Mouse (Mus musculus) layer of hippocampus, postnatal 14 days (tissue): Measurements from ENCODE around the gene Zfp94. TPM values are rescaled to one million over a fixed set of nuclear protein-coding genes. Genes with fewer than 3 reads are reported as not detected.

Experiments
- DNase-seq, 2 experiments: peaks; one replicate each; pipeline ENCODE4 v3.0.0; 2021 to 2022; ENCODE audit warnings: low spot score in 2 of 2, mixed read lengths in 1 of 2
- long read RNA-seq, 2 experiments: library from polyadenylated mRNA; stranded (forward); transcript quantifications; one replicate each; pipeline ENCODE4 v2.0.0; 2021
- total RNA-seq, 2 experiments: library from RNA; stranded (reverse); gene quantifications; 2 replicates each; pipeline ENCODE4 v1.2.3; 2021

Gene Zfp94
- total RNA-seq = 10 to 100 TPM; 13.3 to 13.9 TPM
- long read RNA-seq, experiment 1, partial matches to known transcripts = 4 of 10 reads
- long read RNA-seq, experiment 1, other reads (novel, unspliced or antisense) = 5 of 10 reads
- long read RNA-seq, experiment 2, partial matches to known transcripts = 3 of 18 reads
- long read RNA-seq, experiment 2, other reads (novel, unspliced or antisense) = 13 of 18 reads

GRCm38 (mm10) chr7:24316567-24317092 is at the start of gene Zfp94:
Zfp94 (minus strand) TSS chr7:24316666.
- DNase-seq = peak; percentile 95 to 99

GRCm38 (mm10) chr7:24365258-24366014 is 49.0 kb upstream of the Zfp94 start:
- no peak for DNase-seq

- peak; percentile 86 to 90 for DNase-seq
Observed at GRCm38 (mm10) chr7:24364827-24365226, 48.4 kb upstream of the Zfp94 start.

GRCm38 (mm10) chr7:24363228-24363627 is 46.8 kb upstream of the Zfp94 start:
- peak in 1 of 2 experiments; percentile 24 for DNase-seq

GRCm38 (mm10) chr7:24361001-24361400 is 44.5 kb upstream of the Zfp94 start:
- DNase-seq = no peak

GRCm38 (mm10) chr7:24359269-24359668 is 42.8 kb upstream of the Zfp94 start:
- DNase-seq = no peak

GRCm38 (mm10) chr7:24357899-24358298 is 41.4 kb upstream of the Zfp94 start:
- DNase-seq = no peak

GRCm38 (mm10) chr7:24356081-24356480 is 39.6 kb upstream of the Zfp94 start:
- no peak for DNase-seq

GRCm38 (mm10) chr7:24355646-24356045 is 39.2 kb upstream of the Zfp94 start:
- DNase-seq = no peak

GRCm38 (mm10) chr7:24348896-24349295 is 32.4 kb upstream of the Zfp94 start, which contains the start of gene Lypd5:
Lypd5 (plus strand) TSS chr7:24349196.
- DNase-seq = no peak

- no peak for DNase-seq
Observed at GRCm38 (mm10) chr7:24346444-24346843, 30.0 kb upstream of the Zfp94 start.

- no peak for DNase-seq
Observed at GRCm38 (mm10) chr7:24343701-24344272, 27.3 kb upstream of the Zfp94 start.

- DNase-seq = no peak
Observed at GRCm38 (mm10) chr7:24338241-24338640, 21.8 kb upstream of the Zfp94 start.

GRCm38 (mm10) chr7:24335699-24336309 is 19.3 kb upstream of the Zfp94 start:
- DNase-seq = peak; percentile 73 to 81

GRCm38 (mm10) chr7:24333304-24333986 is 17.0 kb upstream of the Zfp94 start, which contains the start of gene Tescl:
Tescl (minus strand) TSS chr7:24333936.
- no peak for DNase-seq

GRCm38 (mm10) chr7:24327281-24327975 is 11.0 kb upstream of the Zfp94 start:
- DNase-seq = no peak

- DNase-seq = no peak
Observed at GRCm38 (mm10) chr7:24326273-24327135, 10.0 kb upstream of the Zfp94 start.

- DNase-seq = peak in 1 of 2 experiments; percentile 13
Observed at GRCm38 (mm10) chr7:24325675-24326128, 9.2 kb upstream of the Zfp94 start.

GRCm38 (mm10) chr7:24325197-24325596 is 8.7 kb upstream of the Zfp94 start:
- no peak for DNase-seq
